Mouse (Mus musculus) forebrain, embryonic 11.5 days (tissue): ENCODE results near the gene Apobec1. TPM values are rescaled to one million over a fixed set of nuclear protein-coding genes. Genes with fewer than 3 reads are reported as not detected.

Experiments
- ATAC-seq: fragments of 200-750 bp; cut with Nextera tagmentation; replicated peaks from 2 replicates; pipeline ENCODE4 v1.8.0; 2017; ENCODE audit warnings: moderate TSS enrichment; ENCODE audit not compliant: low FRiP score
- DNase-seq: peaks from one replicate; pipeline ENCODE4 v3.0.0-alpha.2; 2017; ENCODE audit warnings: low spot score
- H3K27ac ChIP-seq: fragments of 300-500 bp; sonication (generic); 2 replicates; pipeline ENCODE4 v1.5.1; 2014; ENCODE audit warnings: low read depth, low read length
- H3K27me3 ChIP-seq: fragments of 300-500 bp; sonication (generic); 2 replicates; pipeline ENCODE4 v1.6.1; 2014; ENCODE audit warnings: mild to moderate bottlenecking, low read length, mixed read lengths; ENCODE audit not compliant: control insufficient read depth, insufficient read depth
- H3K36me3 ChIP-seq: fragments of 300-500 bp; sonication (generic); 2 replicates; pipeline ENCODE4 v1.6.1; 2014; ENCODE audit warnings: mild to moderate bottlenecking, low read length, moderate library complexity, mixed read lengths; ENCODE audit not compliant: control insufficient read depth, insufficient read depth
- H3K4me1 ChIP-seq: fragments of 300-500 bp; sonication (generic); replicated peaks from 2 replicates; pipeline ENCODE4 v1.6.1; 2014; ENCODE audit warnings: low read length, mixed read lengths; ENCODE audit not compliant: control insufficient read depth, insufficient read depth
- H3K4me2 ChIP-seq: fragments of 300-500 bp; sonication (generic); 2 replicates; pipeline ENCODE4 v1.6.1; 2014; ENCODE audit warnings: low read depth, mild to moderate bottlenecking, low read length, moderate library complexity, mixed read lengths; ENCODE audit not compliant: severe bottlenecking
- H3K4me3 ChIP-seq: fragments of 300-500 bp; sonication (generic); 2 replicates; pipeline ENCODE4 v1.5.1; 2014; ENCODE audit warnings: low read depth, low read length
- H3K9ac ChIP-seq: fragments of 300-500 bp; sonication (generic); 2 replicates; pipeline ENCODE4 v1.6.1; 2014; ENCODE audit warnings: low read length
- H3K9me3 ChIP-seq: fragments of 300-500 bp; sonication (generic); 2 replicates; pipeline ENCODE4 v1.6.1; 2016; ENCODE audit warnings: low read length, mixed read lengths; ENCODE audit not compliant: control insufficient read depth
- WGBS: fragments of 180-500 bp; shearing (Covaris S2); extraction: QIAGEN DNeasy Blood & Tissue Kit; methylation state at CpG from one replicate; pipeline ENCODE4 v1.1.7; 2014; 5-methylcytosine and 5-hydroxymethylcytosine counted together
- polyA plus RNA-seq: library from polyadenylated mRNA; unstranded; fragments of >200 nt; fragmentation: Nextera tagmentation; extraction: Ambion mirVana; gene quantifications from 2 replicates; pipeline ENCODE4 v1.2.1, GENCODE M21; 2014

The Apobec1 gene
- polyA plus RNA-seq, 1 experiment from 2014 or later: 1.7 TPM

- Histone ChIP-seq H3K27ac (no peak overlapping the region), H3K4me2 (no peak overlapping the region), H3K4me1 (no peaks in the 10 kb centered on the region), H3K36me3 (no peaks in the 10 kb centered on the region), H3K4me3 (no peak overlapping the region), H3K9ac (no peak overlapping the region), H3K27me3 (no peaks in the 10 kb centered on the region), H3K9me3 (no peaks in the 10 kb centered on the region)
- ATAC-seq (no peak), DNase-seq (no peak)
- 86% methylated on average over 9 of the region's 9 CpGs for WGBS
Observed at GRCm38 (mm10) chr6:122609377-122609728, 7.1 kb upstream of the Apobec1 start.

- Histone ChIP-seq H3K4me1 (no peaks in the 10 kb centered on the region), H3K4me3 (no peak overlapping the region), H3K9me3 (no peaks in the 10 kb centered on the region), H3K27me3 (no peaks in the 10 kb centered on the region), H3K9ac (no peak overlapping the region), H3K27ac (no peak overlapping the region), H3K4me2 (no peak overlapping the region), H3K36me3 (no peaks in the 10 kb centered on the region)
- DNase-seq (no peak), ATAC-seq (no peak)
- WGBS: 79% methylated on average over 10 of the region's 10 CpGs
Observed at GRCm38 (mm10) chr6:122608434-122609376, 6.5 kb upstream of the Apobec1 start.

GRCm38 (mm10) chr6:122607700-122608099, 5.5 kb upstream of the Apobec1 start:
- ATAC-seq (no peak), DNase-seq (no peak)
- Histone ChIP-seq H3K27me3 (no peaks in the 10 kb centered on the region), H3K4me2 (no peak overlapping the region), H3K9ac (no peak overlapping the region), H3K4me3 (no peak overlapping the region), H3K36me3 (no peaks in the 10 kb centered on the region), H3K27ac (no peak overlapping the region), H3K4me1 (no peaks in the 10 kb centered on the region), H3K9me3 (no peaks in the 10 kb centered on the region)
- WGBS: 92% methylated on average over 12 of the region's 12 CpGs

GRCm38 (mm10) chr6:122606661-122607060, 4.4 kb upstream of the Apobec1 start:
- Histone ChIP-seq H3K4me1 (no peaks in the 10 kb centered on the region), H3K27ac (no peak overlapping the region), H3K4me2 (no peak overlapping the region), H3K9me3 (no peaks in the 10 kb centered on the region), H3K9ac (no peak overlapping the region), H3K4me3 (no peak overlapping the region), H3K27me3 (no peaks in the 10 kb centered on the region), H3K36me3 (no peaks in the 10 kb centered on the region)
- DNase-seq (no peak), ATAC-seq (no peak)
- 94% methylated on average over 11 of the region's 11 CpGs for WGBS

- H3K27ac ChIP-seq: no peak overlapping the region
- no peak overlapping the region for H3K4me2 ChIP-seq
- no peaks in the 10 kb centered on the region for H3K9me3 ChIP-seq
- no peaks in the 10 kb centered on the region for H3K36me3 ChIP-seq
- ATAC-seq (no peak), DNase-seq (no peak)
- 94% methylated on average over 8 of the region's 8 CpGs for WGBS
- no peaks in the 10 kb centered on the region for H3K27me3 ChIP-seq
- no peak overlapping the region for H3K4me3 ChIP-seq
- no peaks in the 10 kb centered on the region for H3K4me1 ChIP-seq
- no peak overlapping the region for H3K9ac ChIP-seq
Observed at GRCm38 (mm10) chr6:122605483-122605882, 3.2 kb upstream of the Apobec1 start.

- no peak overlapping the region for H3K4me2 ChIP-seq
- H3K4me1 ChIP-seq: no peaks in the 10 kb centered on the region
- no peak overlapping the region for H3K4me3 ChIP-seq
- H3K9me3 ChIP-seq: no peaks in the 10 kb centered on the region
- H3K36me3 ChIP-seq: no peaks in the 10 kb centered on the region
- H3K27ac ChIP-seq: no peak overlapping the region
- H3K27me3 ChIP-seq: no peaks in the 10 kb centered on the region
- ATAC-seq (no peak), DNase-seq (no peak)
- H3K9ac ChIP-seq: no peak overlapping the region
Observed at GRCm38 (mm10) chr6:122604260-122604659, 2.0 kb upstream of the Apobec1 start.

GRCm38 (mm10) chr6:122602992-122603322, 713 bp upstream of the Apobec1 start:
- no peak for ATAC-seq
- no peak overlapping the region for H3K4me2 ChIP-seq
- no peaks in the 10 kb centered on the region for H3K9me3 ChIP-seq
- no peak overlapping the region for H3K27ac ChIP-seq
- no peaks in the 10 kb centered on the region for H3K36me3 ChIP-seq
- no peak for DNase-seq
- WGBS: 56% methylated on average over 1 of the region's 1 CpGs
- H3K4me3 ChIP-seq: no peak overlapping the region
- no peaks in the 10 kb centered on the region for H3K27me3 ChIP-seq
- H3K4me1 ChIP-seq: no peaks in the 10 kb centered on the region
- no peak overlapping the region for H3K9ac ChIP-seq

- no peaks in the 10 kb centered on the region for H3K9me3 ChIP-seq
- no peaks in the 10 kb centered on the region for H3K36me3 ChIP-seq
- peak overlapping the region; percentile 65; the same call in 1 of the 2 replicates for H3K4me2 ChIP-seq
- H3K4me1 ChIP-seq: no peaks in the 10 kb centered on the region
- DNase-seq (no peak), ATAC-seq (no peak)
- H3K4me3 ChIP-seq: no peak overlapping the region
- H3K27me3 ChIP-seq: no peaks in the 10 kb centered on the region
- WGBS: 90% methylated on average over 3 of the region's 3 CpGs
- H3K27ac ChIP-seq: no peak overlapping the region
- no peak overlapping the region for H3K9ac ChIP-seq
Observed at GRCm38 (mm10) chr6:122601615-122602014, 629 bp downstream of the Apobec1 start.

GRCm38 (mm10) chr6:122601031-122601430, 1.2 kb downstream of the Apobec1 start:
- DNase-seq (no peak), ATAC-seq (no peak)
- Histone ChIP-seq H3K27ac (no peak overlapping the region), H3K27me3 (no peaks in the 10 kb centered on the region), H3K4me2 (no peak overlapping the region), H3K9ac (no peak overlapping the region), H3K36me3 (no peaks in the 10 kb centered on the region), H3K4me3 (no peak overlapping the region), H3K9me3 (no peaks in the 10 kb centered on the region), H3K4me1 (no peaks in the 10 kb centered on the region)
- WGBS: 91% methylated on average over 4 of the region's 4 CpGs
